Mouse (Mus musculus): Measurements from ENCODE around the gene Acsbg2. TPM values are rescaled to one million over a fixed set of nuclear protein-coding genes. Genes with fewer than 3 reads are reported as not detected.

Acsbg2 gene
- polyA plus RNA-seq, 1 experiment: not detected

DNA sequence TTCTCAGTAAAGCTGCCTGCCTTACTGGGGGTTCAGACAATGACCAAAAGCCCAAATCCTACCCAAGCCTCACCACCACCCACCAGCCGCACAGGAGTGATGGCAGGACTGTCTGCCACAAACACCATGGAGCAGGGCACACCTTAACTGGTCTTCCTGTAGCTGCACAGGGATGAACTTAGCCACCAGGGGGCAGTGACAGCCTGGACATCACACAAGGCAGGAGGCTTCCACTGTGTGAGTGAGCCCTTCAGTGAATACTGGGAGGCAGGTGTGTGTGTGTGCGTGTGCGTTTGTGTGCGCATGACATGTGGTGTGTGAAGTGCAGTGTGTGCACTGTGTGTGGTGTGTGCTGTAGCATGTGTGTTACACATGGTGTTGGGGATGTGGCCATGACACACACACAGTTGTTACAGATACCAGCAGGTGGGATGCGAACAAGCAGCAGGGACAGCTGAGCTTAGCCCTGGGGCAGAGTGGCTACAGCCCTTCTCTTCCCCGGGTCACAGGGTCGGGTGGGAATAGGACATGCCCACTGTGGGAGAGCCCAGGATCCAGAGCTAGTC lies 23.5 kb upstream of the Acsbg2 start:
- 64% methylated on average over 7 of the region's 7 CpGs for WGBS
- H3K27ac ChIP-seq (ENCODE audit: insufficient read depth, low read depth, low read length): peak overlapping the region; percentile 81
- no peak overlapping the region for H3K4me3 ChIP-seq (ENCODE audit: insufficient read depth, low read depth, low read length)
- H3K4me1 ChIP-seq (ENCODE audit: control insufficient read depth, insufficient read depth, low read length): peaks cover 45% of the 10 kb centered on the region
- TF ChIP-seq POLR2A (IDR thresholded peaks at IDR 0.05; ENCODE audit: insufficient read depth, low read depth, low read length) (no peak), CTCF (IDR thresholded peaks at IDR 0.05; ENCODE audit: insufficient read depth, low read depth, low read length) (peak; percentile 84; the same call in 1 of the 2 replicates)

DNA sequence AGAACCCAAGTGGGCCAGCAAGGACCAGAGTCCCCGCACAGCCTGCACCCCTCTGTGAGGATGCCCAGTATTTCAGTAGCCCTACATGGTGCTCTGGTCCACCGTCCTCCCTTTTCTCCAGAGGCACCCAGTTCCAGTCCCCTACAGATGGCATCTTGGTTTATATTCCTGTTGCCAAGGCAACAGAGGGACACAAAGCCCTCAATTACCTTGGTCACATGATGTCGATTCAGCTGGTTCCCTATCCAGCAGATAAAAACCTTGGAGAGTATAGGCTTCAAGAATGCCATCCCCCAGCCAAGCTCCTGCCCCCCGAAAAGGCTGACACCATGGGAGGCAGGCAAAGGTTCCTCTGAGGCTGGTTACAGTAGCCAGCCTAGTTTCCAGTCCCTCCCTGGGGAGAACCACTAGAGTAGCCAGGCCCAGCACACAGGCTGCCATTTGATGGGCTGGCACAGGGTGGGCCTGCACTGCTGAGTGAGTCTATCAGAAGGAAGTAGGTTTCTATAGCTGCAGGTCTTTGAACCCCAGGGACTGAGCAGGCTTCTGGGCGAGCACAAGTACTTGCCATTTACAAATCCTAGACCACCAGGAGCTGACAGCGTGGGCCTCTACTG lies 22.4 kb upstream of the Acsbg2 start:
- WGBS: 35% methylated on average over 6 of the region's 6 CpGs
- H3K4me3 ChIP-seq (ENCODE audit: insufficient read depth, low read depth, low read length): no peak overlapping the region
- no peak for TF ChIP-seq CTCF (IDR thresholded peaks at IDR 0.05; ENCODE audit: insufficient read depth, low read depth, low read length)
- peaks cover 39% of the 10 kb centered on the region for H3K4me1 ChIP-seq (ENCODE audit: control insufficient read depth, insufficient read depth, low read length)
- H3K27ac ChIP-seq (ENCODE audit: insufficient read depth, low read depth, low read length): peak overlapping the region; percentile 81

DNA sequence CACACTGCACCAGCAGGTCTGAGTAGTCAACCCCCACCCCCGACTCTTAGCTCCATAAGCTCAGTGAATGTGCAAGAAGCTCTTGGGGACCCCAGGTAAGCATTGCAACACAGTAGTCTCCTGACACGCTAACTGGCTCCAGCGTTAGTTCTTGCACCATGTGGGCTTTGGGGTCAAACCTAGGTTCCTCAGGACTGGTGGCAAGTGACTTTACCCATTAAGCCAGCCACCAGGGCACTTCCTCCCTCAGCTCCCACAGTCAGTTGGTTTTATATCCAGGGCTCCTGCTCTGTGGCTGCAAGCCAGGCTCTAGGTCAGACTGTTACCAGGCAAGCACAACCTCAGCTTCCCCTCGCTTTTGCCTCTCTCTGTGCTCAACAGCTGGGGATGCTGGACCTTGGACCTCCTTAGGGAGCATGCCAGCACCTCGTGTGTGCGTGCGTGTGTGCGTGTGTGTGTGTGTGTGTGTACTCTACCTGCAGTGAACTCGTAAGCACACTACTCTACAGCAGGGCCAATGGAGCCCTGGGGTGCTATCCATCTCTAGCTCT lies 21.2 kb upstream of the Acsbg2 start:
- 87% methylated on average over 9 of the region's 9 CpGs for WGBS
- TF ChIP-seq CTCF (IDR thresholded peaks at IDR 0.05; ENCODE audit: insufficient read depth, low read depth, low read length) (no peak), POLR2A (IDR thresholded peaks at IDR 0.05; ENCODE audit: insufficient read depth, low read depth, low read length) (no peak)
- no peak overlapping the region for H3K27ac ChIP-seq (ENCODE audit: insufficient read depth, low read depth, low read length)

DNA sequence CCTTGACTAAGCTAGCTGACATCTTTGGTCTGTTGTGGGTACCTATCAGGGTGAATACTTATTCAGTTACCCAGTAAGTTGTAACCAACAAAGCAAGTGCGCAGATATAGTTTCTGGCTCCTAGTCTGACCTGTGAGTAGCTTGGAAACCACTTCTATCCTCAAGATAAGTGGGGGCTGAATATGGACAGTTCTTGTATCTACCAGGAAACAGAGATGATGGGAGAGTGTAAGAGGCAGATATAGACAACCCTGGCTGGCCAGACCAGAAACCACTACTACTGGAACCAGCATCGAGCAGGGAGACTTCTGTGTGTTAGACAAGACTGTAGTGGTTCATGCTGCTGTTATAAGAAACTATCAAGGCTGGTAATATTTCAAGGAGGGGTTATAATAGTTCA lies 15.8 kb upstream of the Acsbg2 start:
- no peak for TF ChIP-seq CTCF (IDR thresholded peaks at IDR 0.05; ENCODE audit: insufficient read depth, low read depth, low read length)
- TF ChIP-seq POLR2A (IDR thresholded peaks at IDR 0.05; ENCODE audit: insufficient read depth, low read depth, low read length): no peak
- 97% methylated on average over 2 of the region's 2 CpGs for WGBS

More for the DNA sequence above, 21.2 kb upstream of the Acsbg2 start:
- Histone ChIP-seq H3K4me1 (ENCODE audit: control insufficient read depth, insufficient read depth, low read length) (peaks cover 39% of the 10 kb centered on the region), H3K4me3 (ENCODE audit: insufficient read depth, low read depth, low read length) (no peak overlapping the region)

DNA sequence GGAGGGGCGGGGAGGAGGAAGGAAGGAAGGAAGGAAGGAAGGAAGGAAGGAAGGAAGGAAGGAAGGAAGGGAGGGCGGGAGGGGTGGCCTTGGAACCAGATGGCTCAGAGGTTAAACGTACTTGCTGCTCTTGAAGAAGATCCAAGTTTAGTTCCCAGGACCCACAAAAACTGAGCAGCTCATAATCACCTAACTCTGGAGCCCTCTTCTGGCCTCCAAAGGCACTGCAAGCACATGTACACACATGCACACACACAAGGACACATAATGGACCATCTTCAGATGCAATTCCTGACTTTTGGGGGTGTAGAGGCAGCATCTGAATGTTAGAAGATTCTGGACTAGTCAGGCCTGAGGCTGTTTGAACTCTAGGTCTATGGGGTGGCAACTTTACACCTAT lies 13.8 kb upstream of the Acsbg2 start:
- no peak overlapping the region for H3K4me3 ChIP-seq (ENCODE audit: insufficient read depth, low read depth, low read length)
- 91% methylated on average over 2 of the region's 3 CpGs for WGBS
- no peak for TF ChIP-seq CTCF (IDR thresholded peaks at IDR 0.05; ENCODE audit: insufficient read depth, low read depth, low read length)
- no peak overlapping the region for H3K27ac ChIP-seq (ENCODE audit: insufficient read depth, low read depth, low read length)
- peaks cover 6% of the 10 kb centered on the region; the same call in 1 of the 2 replicates for H3K4me1 ChIP-seq (ENCODE audit: control insufficient read depth, insufficient read depth, low read length)

More for the DNA sequence above, 15.8 kb upstream of the Acsbg2 start:
- no peak overlapping the region for H3K4me3 ChIP-seq (ENCODE audit: insufficient read depth, low read depth, low read length)
- no peak overlapping the region for H3K27ac ChIP-seq (ENCODE audit: insufficient read depth, low read depth, low read length)
- H3K4me1 ChIP-seq (ENCODE audit: control insufficient read depth, insufficient read depth, low read length): no peaks in the 10 kb centered on the region; the same call in 1 of the 2 replicates

DNA sequence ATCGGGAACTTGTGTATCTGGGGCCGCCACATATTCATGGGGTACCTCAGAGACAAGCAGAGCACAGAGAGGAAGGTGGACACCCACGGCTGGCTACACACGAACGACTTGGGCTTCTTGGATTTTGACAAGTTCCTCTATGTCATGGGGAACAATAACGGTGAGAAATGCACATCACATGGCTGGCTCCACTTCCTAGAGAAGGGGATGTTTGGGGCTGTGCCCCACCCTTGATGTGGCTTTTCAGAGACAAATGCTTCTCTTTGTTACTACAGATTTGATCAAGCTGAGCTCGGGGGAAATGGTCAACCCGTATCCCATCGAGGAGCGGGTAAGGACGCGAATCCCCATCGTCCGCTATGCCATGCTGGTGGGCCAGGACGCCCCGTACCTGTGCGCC lies 10.6 kb upstream of the Acsbg2 start:
- Histone ChIP-seq H3K4me1 (ENCODE audit: control insufficient read depth, insufficient read depth, low read length) (peaks cover 6% of the 10 kb centered on the region; the same call in 1 of the 2 replicates), H3K27ac (ENCODE audit: insufficient read depth, low read depth, low read length) (no peak overlapping the region), H3K4me3 (ENCODE audit: insufficient read depth, low read depth, low read length) (no peak overlapping the region)
- TF ChIP-seq POLR2A (IDR thresholded peaks at IDR 0.05; ENCODE audit: insufficient read depth, low read depth, low read length) (no peak), CTCF (IDR thresholded peaks at IDR 0.05; ENCODE audit: insufficient read depth, low read depth, low read length) (no peak)
- WGBS: 90% methylated on average over 17 of the region's 17 CpGs

DNA sequence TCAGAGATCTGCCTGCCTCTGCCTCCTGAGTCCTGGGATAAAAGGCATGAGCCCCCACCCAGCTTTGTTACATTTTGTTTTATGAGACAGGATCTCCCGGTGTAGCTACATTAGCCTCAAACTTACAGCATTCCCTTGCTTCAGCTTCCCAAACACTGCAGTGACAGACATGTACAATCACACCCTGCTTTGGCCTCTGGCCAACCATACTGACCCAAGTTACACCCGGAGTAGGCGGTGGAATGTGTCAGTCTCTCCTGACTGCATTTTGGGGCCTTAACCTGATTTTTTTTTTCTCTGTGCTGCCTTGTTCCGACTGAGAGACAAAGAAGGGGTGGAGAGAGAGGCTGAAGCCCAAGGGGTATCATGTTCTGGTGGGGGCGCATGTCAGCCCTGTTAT lies 10.1 kb upstream of the Acsbg2 start:
- Histone ChIP-seq H3K4me3 (ENCODE audit: insufficient read depth, low read depth, low read length) (no peak overlapping the region), H3K4me1 (ENCODE audit: control insufficient read depth, insufficient read depth, low read length) (peaks cover 6% of the 10 kb centered on the region; the same call in 1 of the 2 replicates), H3K27ac (ENCODE audit: insufficient read depth, low read depth, low read length) (no peak overlapping the region)
- 55% methylated on average over 5 of the region's 5 CpGs for WGBS
- TF ChIP-seq POLR2A (IDR thresholded peaks at IDR 0.05; ENCODE audit: insufficient read depth, low read depth, low read length) (no peak), CTCF (IDR thresholded peaks at IDR 0.05; ENCODE audit: insufficient read depth, low read depth, low read length) (no peak)

DNA sequence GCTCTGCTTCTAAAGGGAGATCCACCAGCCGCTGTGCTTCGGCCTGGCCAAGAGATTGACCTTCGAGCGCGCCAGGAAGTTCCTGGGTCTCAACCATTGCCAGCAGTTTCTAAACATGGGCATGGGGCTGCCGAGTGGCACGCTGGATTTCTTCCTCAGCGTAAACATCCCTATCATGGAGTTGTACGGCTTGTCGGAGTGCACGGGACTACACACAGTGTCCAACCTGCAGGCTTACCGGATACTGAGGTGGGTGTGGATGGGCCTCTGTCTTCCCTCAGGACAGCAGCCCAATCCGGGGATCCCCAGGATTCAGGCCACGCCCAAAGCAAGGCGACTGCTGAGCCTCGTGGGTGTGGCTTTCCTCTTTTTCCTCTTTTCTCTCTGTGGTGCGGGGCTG lies 9.4 kb upstream of the Acsbg2 start:
- no peak for TF ChIP-seq POLR2A (IDR thresholded peaks at IDR 0.05; ENCODE audit: insufficient read depth, low read depth, low read length)
- no peak for TF ChIP-seq CTCF (IDR thresholded peaks at IDR 0.05; ENCODE audit: insufficient read depth, low read depth, low read length)
- H3K4me1 ChIP-seq (ENCODE audit: control insufficient read depth, insufficient read depth, low read length): peaks cover 6% of the 10 kb centered on the region; the same call in 1 of the 2 replicates
- no peak overlapping the region for H3K27ac ChIP-seq (ENCODE audit: insufficient read depth, low read depth, low read length)
- 48% methylated on average over 17 of the region's 17 CpGs for WGBS
- peak overlapping the region; percentile 27 for H3K4me3 ChIP-seq (ENCODE audit: insufficient read depth, low read depth, low read length)

DNA sequence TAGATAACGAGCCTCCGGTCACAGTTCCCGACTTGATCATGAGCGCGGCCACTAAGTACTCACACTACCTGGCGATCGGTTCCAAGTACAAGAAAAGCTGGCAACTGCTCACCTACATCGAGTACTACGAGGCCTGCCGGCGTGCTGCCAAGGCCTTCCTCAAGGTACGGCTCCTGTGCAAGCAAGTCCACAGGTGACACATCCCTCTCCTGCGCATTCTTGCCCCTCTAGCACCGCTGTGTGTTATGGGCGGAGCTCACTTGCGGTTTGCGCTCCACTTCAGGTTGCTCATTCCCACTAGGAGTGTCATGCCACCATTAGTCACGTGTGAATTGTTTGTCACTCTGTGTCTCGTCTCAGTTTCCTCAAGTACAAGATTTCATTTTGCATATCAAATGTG lies 3.2 kb upstream of the Acsbg2 start:
- no peak overlapping the region for H3K27ac ChIP-seq (ENCODE audit: insufficient read depth, low read depth, low read length)
- TF ChIP-seq CTCF (IDR thresholded peaks at IDR 0.05; ENCODE audit: insufficient read depth, low read depth, low read length) (no peak), POLR2A (IDR thresholded peaks at IDR 0.05; ENCODE audit: insufficient read depth, low read depth, low read length) (no peak)
- WGBS: 91% methylated on average over 19 of the region's 19 CpGs
- no peaks in the 10 kb centered on the region for H3K4me1 ChIP-seq (ENCODE audit: control insufficient read depth, insufficient read depth, low read length)
- H3K4me3 ChIP-seq (ENCODE audit: insufficient read depth, low read depth, low read length): no peak overlapping the region
